Mouse (Mus musculus): ENCODE measurements around the gene Rpl38. TPM values are rescaled to one million over a fixed set of nuclear protein-coding genes. Genes with fewer than 3 reads are reported as not detected.

Gene Rpl38
- 4,443 and 4,991 TPM in 2 replicates for polyA plus RNA-seq (2021; fragmentation: Nextera tagmentation)
- long read RNA-seq, experiment 1, transcript Rpl38-204 (5 exons, 371 nt): major isoform, 112 of 172 reads
- long read RNA-seq, experiment 1, transcript Rpl38-201 (5 exons, 364 nt): minor isoform, 50 of 172 reads
- long read RNA-seq, experiment 1, transcript Rpl38-203 (4 exons, 457 nt): minor isoform, 5 of 172 reads
- long read RNA-seq, experiment 1, partial matches to known transcripts: 2 of 172 reads
- long read RNA-seq, experiment 1, other reads (novel, unspliced or antisense): 3 of 172 reads
- long read RNA-seq, experiment 2, transcript Rpl38-202 (5 exons, 345 nt): minor isoform, 26 of 1,291 reads
- long read RNA-seq, experiment 2, transcript Rpl38-203 (4 exons, 457 nt): minor isoform, 40 of 1,291 reads
- long read RNA-seq, experiment 2, transcript Rpl38-204 (5 exons, 371 nt): major isoform, 840 of 1,291 reads
- long read RNA-seq, experiment 2, transcript Rpl38-201 (5 exons, 364 nt): minor isoform, 367 of 1,291 reads
- long read RNA-seq, experiment 2, partial matches to known transcripts: 2 of 1,291 reads
- long read RNA-seq, experiment 2, other reads (novel, unspliced or antisense): 16 of 1,291 reads

DNA sequence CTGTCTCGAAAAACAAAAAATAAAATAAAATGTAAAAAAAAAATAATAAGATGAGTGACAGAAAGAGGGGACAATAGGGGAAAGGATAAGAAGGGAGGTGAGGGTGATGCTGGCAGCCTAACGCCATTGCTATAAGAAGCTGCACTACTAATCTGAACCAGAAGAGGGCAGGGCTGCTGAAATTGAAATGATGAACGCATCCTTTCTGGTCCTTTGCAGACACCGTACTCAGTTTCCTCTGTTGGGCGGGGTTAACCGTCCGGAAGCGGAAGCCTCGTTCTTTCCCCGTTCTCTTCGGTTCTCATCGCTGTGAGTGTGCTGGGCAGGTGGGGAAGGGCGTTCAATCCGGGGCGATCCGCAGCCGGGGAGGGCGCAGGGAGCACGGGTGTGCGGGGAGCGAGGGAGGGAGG lies at the start of gene Rpl38:
Gene Rpl38, plus strand, starts transcription at position 224 of the 410 bp plus-strand sequence.

DNA sequence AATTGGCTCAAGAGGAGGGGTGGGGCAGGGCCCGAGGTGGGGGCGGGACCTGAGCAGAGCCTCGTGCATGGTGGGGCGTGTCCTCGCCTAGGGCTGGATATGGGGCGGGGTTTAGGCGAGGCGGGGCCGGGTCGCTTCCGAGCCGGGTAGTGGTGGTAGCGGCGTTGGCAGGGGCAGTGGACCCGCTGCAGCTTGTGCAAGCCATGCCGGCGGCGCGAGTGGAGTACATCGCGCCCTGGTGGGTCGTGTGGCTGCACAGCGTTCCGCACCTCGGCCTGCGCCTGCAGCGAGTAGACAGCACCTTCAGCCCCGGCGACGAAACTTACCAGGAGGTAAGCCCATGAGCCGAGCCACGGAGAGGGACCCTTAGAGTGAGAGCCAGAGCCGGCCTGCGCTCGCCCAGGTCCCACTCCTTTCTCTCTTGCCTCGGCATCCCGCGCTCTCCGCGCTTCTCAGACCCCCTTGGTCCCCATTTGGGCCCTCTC lies 7.1 kb downstream of the Rpl38 start, which contains the start of gene Ttyh2:
Gene Ttyh2, plus strand, starts transcription at position 91 of the 485 bp plus-strand sequence.

Other genes starting within 250 kb of the Rpl38 start
- 44.5 and 55.0 TPM in 2 replicates for gene Ttyh2, start 6.9 kb downstream of the Rpl38 start, polyA plus RNA-seq (2021; fragmentation: Nextera tagmentation)
- 1.6 and 2.6 TPM in 2 replicates for gene Dnaic2, start 58.9 kb downstream of the Rpl38 start, polyA plus RNA-seq (2021; fragmentation: Nextera tagmentation)
- gene Kif19a, start 96.9 kb downstream of the Rpl38 start, polyA plus RNA-seq (2021; fragmentation: Nextera tagmentation): 0.53 and 0.72 TPM in 2 replicates
- 116 and 127 TPM in 2 replicates for gene Btbd17, start 127.4 kb downstream of the Rpl38 start, polyA plus RNA-seq (2021; fragmentation: Nextera tagmentation)
- not detected in 2 replicates for gene Gpr142, start 130.4 kb downstream of the Rpl38 start, polyA plus RNA-seq (2021; fragmentation: Nextera tagmentation)
- gene Gprc5c, start 182.6 kb downstream of the Rpl38 start, polyA plus RNA-seq (2021; fragmentation: Nextera tagmentation): 1.9 and 2.3 TPM in 2 replicates
- 1.2 and 1.9 TPM in 2 replicates for gene Cd300a, start 221.5 kb downstream of the Rpl38 start, polyA plus RNA-seq (2021; fragmentation: Nextera tagmentation)